In the genomic region with DNA sequence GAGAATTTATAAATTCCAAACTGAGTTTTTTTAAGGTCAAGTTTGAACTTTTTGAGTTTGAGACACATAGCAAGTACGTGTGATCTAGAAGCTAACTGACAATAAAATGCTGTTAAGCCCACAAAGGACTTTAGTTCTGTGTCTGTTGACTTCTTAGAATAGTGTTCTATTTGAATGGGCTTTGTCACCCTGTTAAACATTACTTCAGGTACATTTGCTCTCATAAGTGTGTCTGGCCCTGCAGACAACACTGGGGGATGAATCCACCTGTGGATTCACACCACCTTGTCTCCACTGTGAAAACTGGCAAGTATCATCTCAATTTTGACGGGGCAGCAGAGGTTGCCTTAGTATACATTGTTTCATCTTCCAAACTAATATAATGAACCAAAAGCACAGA, we compare ENCODE assay signal across 26 mouse cellular contexts.
"Had no signal": no experiment of that assay in that cellular context is flagged by ENCODE, and none has a peak within 500 bp of the region (broad histone marks: within the 10 kb centered on the region; RNA-seq: fewer than 3 reads in every experiment).

No protein-coding gene starts in this region.

- H3K36me3 ChIP-seq: heart, embryonic 12.5 days; hindbrain, embryonic 10.5 days; hindbrain, embryonic 12.5 days; intestine, embryonic 15.5 days; limb, embryonic 10.5 days; limb, embryonic 12.5 days; liver, embryonic 13.5 days; liver, embryonic 15.5 days had no signal

- H3K4me2 ChIP-seq: heart, embryonic 12.5 days; hindbrain, embryonic 12.5 days; hindbrain, embryonic 14.5 days; intestine, embryonic 15.5 days; limb, embryonic 12.5 days; liver, embryonic 11.5 days; liver, embryonic 13.5 days; liver, embryonic 15.5 days had no signal

- H3K27me3 ChIP-seq: heart, embryonic 12.5 days; hindbrain, embryonic 12.5 days; intestine, embryonic 15.5 days; limb, embryonic 12.5 days; liver, embryonic 13.5 days; liver, embryonic 15.5 days had no signal

- H3K4me3 ChIP-seq: gastrocnemius, adult 2 months; heart, embryonic 12.5 days; hindbrain, embryonic 10.5 days; hindbrain, embryonic 12.5 days; intestine, embryonic 15.5 days; layer of hippocampus, adult 2 months; left cerebral cortex, adult 2 months; limb, embryonic 10.5 days; limb, embryonic 12.5 days; liver, embryonic 13.5 days; liver, embryonic 15.5 days had no signal

- H3K9me3 ChIP-seq: heart, embryonic 12.5 days; hindbrain, embryonic 10.5 days; hindbrain, embryonic 12.5 days; intestine, embryonic 15.5 days; limb, embryonic 10.5 days; limb, embryonic 12.5 days; liver, embryonic 13.5 days; liver, embryonic 15.5 days had no signal

- H3K27ac ChIP-seq: gastrocnemius, adult 2 months; hindbrain, embryonic 10.5 days; hindbrain, embryonic 12.5 days; hindbrain, embryonic 14.5 days; intestine, embryonic 15.5 days; kidney, postnatal 0 days; layer of hippocampus, adult 2 months; left cerebral cortex, adult 2 months; limb, embryonic 10.5 days; limb, embryonic 12.5 days; liver, embryonic 13.5 days; liver, embryonic 15.5 days had no signal

- DNase-seq: gastrocnemius, adult 2 months; gastrocnemius, postnatal 10 days; gastrocnemius, postnatal 25 days; heart, postnatal 10 days; heart, postnatal 4 days; kidney, adult 18-20 months; kidney, postnatal 25 days; liver; liver, embryonic 13.5 days; liver, postnatal 0 days had no signal

- H3K9ac ChIP-seq: heart, embryonic 12.5 days; hindbrain, embryonic 12.5 days; hindbrain, embryonic 14.5 days; intestine, embryonic 15.5 days; limb, embryonic 12.5 days; liver, embryonic 13.5 days; liver, embryonic 15.5 days; liver, postnatal 0 days had no signal

- H3K4me1 ChIP-seq: hindbrain, embryonic 10.5 days; hindbrain, embryonic 12.5 days; intestine, embryonic 15.5 days; limb, embryonic 10.5 days; limb, embryonic 12.5 days; liver, embryonic 13.5 days; liver, embryonic 15.5 days had no signal

- ATAC-seq: forebrain, embryonic 16.5 days; hindbrain, embryonic 16.5 days; inflammation-experienced regulatory T-cells, adult 6 months; intestine, embryonic 15.5 days; intestine, postnatal 0 days; liver, postnatal 0 days had no signal
